Mouse (Mus musculus): Measurements from ENCODE around the gene Inafm1.
"Not testable (repeated sequence)": the region's sequence is repeated elsewhere in the genome, so short reads cannot be mapped to it uniquely, and the experiment has no call there.

Inafm1 gene

GRCm38 (mm10) chr7:16261097-16261496 is 12.3 kb downstream of the Inafm1 start:
- DNase-seq, result no peak

GRCm38 (mm10) chr7:16259110-16259590 is 14.3 kb downstream of the Inafm1 start, which contains the start of gene C5ar1:
C5ar1 (minus strand) TSS chr7:16259540.
- DNase-seq, result no peak

GRCm38 (mm10) chr7:16257830-16258229 is 15.6 kb downstream of the Inafm1 start:
- DNase-seq, result no peak

GRCm38 (mm10) chr7:16255963-16256362 is 17.5 kb downstream of the Inafm1 start:
- DNase-seq, result not testable (repeated sequence)

GRCm38 (mm10) chr7:16254195-16254594 is 19.2 kb downstream of the Inafm1 start:
- no peak for DNase-seq

- DNase-seq, result no peak
Measured at GRCm38 (mm10) chr7:16250687-16251086, 22.7 kb downstream of the Inafm1 start.

GRCm38 (mm10) chr7:16245958-16246357 is 27.5 kb downstream of the Inafm1 start:
- DNase-seq, result no peak

- no peak for DNase-seq
Measured at GRCm38 (mm10) chr7:16244067-16244466, 29.4 kb downstream of the Inafm1 start, which contains the start of gene C5ar2. C5ar2 (minus strand) TSS chr7:16244154.

- DNase-seq, result no peak
Measured at GRCm38 (mm10) chr7:16242198-16242597, 31.2 kb downstream of the Inafm1 start.

- no peak for DNase-seq
Measured at GRCm38 (mm10) chr7:16241787-16242186, 31.6 kb downstream of the Inafm1 start.

GRCm38 (mm10) chr7:16240978-16241303 is 32.5 kb downstream of the Inafm1 start:
- no peak for DNase-seq

- peak in 1 of 2 experiments; percentile 26 for DNase-seq
Measured at GRCm38 (mm10) chr7:16240281-16240977, 33.0 kb downstream of the Inafm1 start.

GRCm38 (mm10) chr7:16239554-16239997 is 33.8 kb downstream of the Inafm1 start:
- peak; percentile 57 to 73 for DNase-seq

- no peak for DNase-seq
Measured at GRCm38 (mm10) chr7:16229869-16230268, 43.5 kb downstream of the Inafm1 start.
